22 mouse cellular contexts compared by ENCODE assay signal in the genomic region with DNA sequence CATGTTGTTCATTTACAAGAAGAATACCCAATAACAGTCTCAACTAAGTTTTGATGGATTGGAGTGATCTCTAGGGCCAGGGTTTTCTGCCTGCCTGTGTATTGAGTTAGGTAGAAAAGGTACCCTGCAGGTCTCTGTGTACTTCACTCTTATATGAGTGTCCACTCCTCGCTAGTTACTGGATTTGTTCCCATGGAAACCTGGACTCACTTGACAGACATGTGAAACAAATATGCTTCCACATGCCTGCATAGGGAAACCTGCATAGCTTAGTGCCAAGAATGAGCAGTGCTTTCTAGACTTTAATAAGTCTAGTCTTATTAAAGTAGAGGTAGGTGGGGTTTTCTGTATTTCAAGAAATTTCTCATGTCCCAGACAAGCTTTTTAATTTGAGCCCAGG. TPM values are rescaled to one million over a fixed set of nuclear protein-coding genes. Genes with fewer than 3 reads are reported as not detected.
DNase-seq lines count a peak whose midpoint lies in the region; ATAC-seq and TF ChIP-seq lines count a peak whose summit lies in the region.
"Had no signal": no experiment of that assay in that cellular context is flagged by ENCODE, and none has a peak within 500 bp of the region (broad histone marks: within the 10 kb centered on the region; RNA-seq: fewer than 3 reads in every experiment).

No protein-coding gene starts in this region.

- H3K4me3 ChIP-seq in hindbrain, postnatal 0 days (ENCODE audit: low read length), result no peak overlapping the region
- H3K4me3 ChIP-seq in hindbrain, embryonic 10.5 days, result no peak overlapping the region
- H3K4me3 ChIP-seq in midbrain, postnatal 0 days (ENCODE audit: low read depth, low read length), result no peak overlapping the region
- no peak overlapping the region for H3K4me3 ChIP-seq in midbrain, embryonic 15.5 days
- no peak overlapping the region for H3K4me3 ChIP-seq in limb, embryonic 14.5 days (replicated peaks; ENCODE audit: low read length)
- H3K4me3 ChIP-seq: embryonic facial prominence, embryonic 13.5 days; heart, embryonic 12.5 days; hindbrain, embryonic 13.5 days; limb, embryonic 12.5 days had no signal

- no peak overlapping the region for H3K27ac ChIP-seq in hindbrain, postnatal 0 days
- no peak overlapping the region for H3K27ac ChIP-seq in hindbrain, embryonic 10.5 days
- no peak overlapping the region for H3K27ac ChIP-seq in midbrain, postnatal 0 days (ENCODE audit: low read depth, low read length)
- H3K27ac ChIP-seq in midbrain, embryonic 15.5 days, result no peak overlapping the region
- no peak overlapping the region for H3K27ac ChIP-seq in limb, embryonic 14.5 days (replicated peaks; ENCODE audit: low read depth, low read length)
- H3K27ac ChIP-seq: embryonic facial prominence, embryonic 13.5 days; hindbrain, embryonic 13.5 days; limb, embryonic 12.5 days; stomach, postnatal 0 days had no signal

- H3K9me3 ChIP-seq in hindbrain, postnatal 0 days (ENCODE audit: low read length), result no peaks in the 10 kb centered on the region
- H3K9me3 ChIP-seq in hindbrain, embryonic 10.5 days, result no peaks in the 10 kb centered on the region
- H3K9me3 ChIP-seq in midbrain, postnatal 0 days (ENCODE audit: low read length), result no peaks in the 10 kb centered on the region
- no peaks in the 10 kb centered on the region for H3K9me3 ChIP-seq in midbrain, embryonic 15.5 days
- no peaks in the 10 kb centered on the region for H3K9me3 ChIP-seq in limb, embryonic 14.5 days (ENCODE audit: control insufficient read depth, low read length)
- H3K9me3 ChIP-seq: embryonic facial prominence, embryonic 13.5 days; heart, embryonic 12.5 days; hindbrain, embryonic 13.5 days; limb, embryonic 12.5 days had no signal

- no peak for TF ChIP-seq POLR2A in limb, embryonic 14.5 days (IDR thresholded peaks at IDR 0.05; ENCODE audit: borderline replicate concordance, extremely low read depth, insufficient read depth, insufficient read length)

- no peak overlapping the region for H3K4me2 ChIP-seq in hindbrain, postnatal 0 days (ENCODE audit: low read depth, low read length)
- no peak overlapping the region for H3K4me2 ChIP-seq in midbrain, postnatal 0 days (ENCODE audit: low read depth, low read length, poor library complexity, severe bottlenecking)
- H3K4me2 ChIP-seq in midbrain, embryonic 15.5 days, result no peak overlapping the region
- no peak overlapping the region for H3K4me2 ChIP-seq in limb, embryonic 14.5 days (replicated peaks; ENCODE audit: low read depth, low read length, severe bottlenecking)
- H3K4me2 ChIP-seq: embryonic facial prominence, embryonic 13.5 days; heart, embryonic 12.5 days; hindbrain, embryonic 13.5 days; limb, embryonic 12.5 days had no signal

- ATAC-seq in hindbrain, postnatal 0 days, result no peak
- no peak for ATAC-seq in midbrain, postnatal 0 days (ENCODE audit: low FRiP score)
- ATAC-seq in midbrain, embryonic 15.5 days (replicated peaks), result no peak
- peak; percentile 55; the same call in 1 of the 2 replicates for ATAC-seq in limb, embryonic 14.5 days (ENCODE audit: low FRiP score, low read depth)
- ATAC-seq in cerebellum, adult (ENCODE audit: insufficient number of reproducible peaks, low FRiP score, low TSS enrichment), result no peak
- ATAC-seq: Patski had no signal

- 8% methylated on average over 1 of the region's 1 CpGs for WGBS in hindbrain, postnatal 0 days
- 56% methylated on average over 1 of the region's 1 CpGs for WGBS in hindbrain, embryonic 10.5 days
- WGBS in midbrain, postnatal 0 days, result 10% methylated on average over 1 of the region's 1 CpGs
- 12% methylated on average over 1 of the region's 1 CpGs for whole genome bisulfite sequencing in midbrain, embryonic 15.5 days
- 18% methylated on average over 1 of the region's 1 CpGs for WGBS in limb, embryonic 14.5 days

- H3K4me1 ChIP-seq in hindbrain, postnatal 0 days (ENCODE audit: insufficient read depth, low read length), result no peaks in the 10 kb centered on the region
- peaks cover 12% of the 10 kb centered on the region for H3K4me1 ChIP-seq in hindbrain, embryonic 10.5 days (replicated peaks)
- H3K4me1 ChIP-seq in midbrain, postnatal 0 days (ENCODE audit: insufficient read depth, low read length), result no peaks in the 10 kb centered on the region
- peaks cover 9% of the 10 kb centered on the region; the same call in 1 of the 2 replicates for H3K4me1 ChIP-seq in midbrain, embryonic 15.5 days
- H3K4me1 ChIP-seq in limb, embryonic 14.5 days (ENCODE audit: control insufficient read depth, insufficient read depth, low read length), result peaks cover 4% of the 10 kb centered on the region; the same call in 1 of the 2 replicates

- no peaks in the 10 kb centered on the region for H3K27me3 ChIP-seq in hindbrain, postnatal 0 days (ENCODE audit: insufficient read depth, low read length)
- H3K27me3 ChIP-seq in hindbrain, embryonic 10.5 days (ENCODE audit: insufficient read depth, poor library complexity, severe bottlenecking), result no peaks in the 10 kb centered on the region
- H3K27me3 ChIP-seq in midbrain, postnatal 0 days (ENCODE audit: insufficient read depth, low read length), result no peaks in the 10 kb centered on the region
- H3K27me3 ChIP-seq in midbrain, embryonic 15.5 days (replicated peaks), result no peaks in the 10 kb centered on the region
- no peaks in the 10 kb centered on the region for H3K27me3 ChIP-seq in limb, embryonic 14.5 days (ENCODE audit: control insufficient read depth, insufficient read depth, low read length)
- H3K27me3 ChIP-seq: embryonic facial prominence, embryonic 13.5 days; heart, embryonic 12.5 days; hindbrain, embryonic 13.5 days; limb, embryonic 12.5 days; Patski had no signal

- no peak for TF ChIP-seq CTCF in hindbrain, postnatal 0 days (IDR thresholded peaks at IDR 0.05; ENCODE audit: low read depth)
- TF ChIP-seq CTCF in midbrain, postnatal 0 days (IDR thresholded peaks at IDR 0.05), result no peak

- no peak overlapping the region for H3K9ac ChIP-seq in hindbrain, postnatal 0 days (replicated peaks; ENCODE audit: low read length)
- H3K9ac ChIP-seq in midbrain, postnatal 0 days (replicated peaks; ENCODE audit: low read length, poor library complexity, severe bottlenecking), result no peak overlapping the region
- H3K9ac ChIP-seq in midbrain, embryonic 15.5 days, result no peak overlapping the region
- no peak overlapping the region; the same call in 1 of the 2 replicates for H3K9ac ChIP-seq in limb, embryonic 14.5 days (ENCODE audit: low read depth, low read length, severe bottlenecking)
- H3K9ac ChIP-seq: embryonic facial prominence, embryonic 13.5 days; heart, embryonic 12.5 days; hindbrain, embryonic 13.5 days; limb, embryonic 12.5 days had no signal

- DNase-seq in hindbrain, postnatal 0 days (ENCODE audit: low spot score), result peak; percentile 28
- DNase-seq in hindbrain, embryonic 10.5 days (ENCODE audit: low spot score), result no peak
- peak; percentile 9 for DNase-seq in midbrain, postnatal 0 days (ENCODE audit: low spot score)
- peak; percentile 61 for DNase-seq in limb, embryonic 14.5 days (ENCODE audit: low spot score)
- DNase-seq in lung, postnatal 36 days, result peak; percentile 46
- DNase-seq in left cerebral cortex, adult 11 months (ENCODE audit: low spot score), result no peak
- DNase-seq: adrenal gland, adult 8-10 months; cerebellum, adult 11 months; cerebellum, postnatal 25 days; heart, adult 11 months; heart, postnatal 14 days; right cerebral cortex, postnatal 4 days had no signal

- H3K36me3 ChIP-seq in hindbrain, postnatal 0 days (ENCODE audit: insufficient read depth, low read length), result no peaks in the 10 kb centered on the region
- peaks cover 27% of the 10 kb centered on the region for H3K36me3 ChIP-seq in hindbrain, embryonic 10.5 days
- H3K36me3 ChIP-seq in midbrain, postnatal 0 days (ENCODE audit: insufficient read depth, low read length), result no peaks in the 10 kb centered on the region
- no peaks in the 10 kb centered on the region for H3K36me3 ChIP-seq in midbrain, embryonic 15.5 days (replicated peaks)
- peaks cover 7% of the 10 kb centered on the region for H3K36me3 ChIP-seq in limb, embryonic 14.5 days (ENCODE audit: control insufficient read depth, insufficient read depth, low read length)

RNA-seq across cellular contexts. Expression of a gene that starts 8.2 kb away (rescaled TPM):
- 35.2 and 39.1 TPM in 2 replicates for total RNA-seq in hindbrain, postnatal 0 days (2014; rRNA removed)
- polyA plus RNA-seq in hindbrain, postnatal 0 days (2015; fragmentation: Nextera tagmentation; extraction: Ambion mirVana), result 49.9 and 53.2 TPM in 2 replicates
- 66.1 and 71.9 TPM in 2 replicates for polyA plus RNA-seq in hindbrain, embryonic 10.5 days (2016; fragmentation: Nextera tagmentation; extraction: Ambion mirVana)
- 37.1 and 44.3 TPM in 2 replicates for total RNA-seq in midbrain, postnatal 0 days (2014; rRNA removed)
- 40.2 and 41.7 TPM in 2 replicates for polyA plus RNA-seq in midbrain, postnatal 0 days (2015; fragmentation: Nextera tagmentation; extraction: Ambion mirVana)
- 62.7 and 65.0 TPM in 2 replicates for polyA plus RNA-seq in midbrain, embryonic 15.5 days (2015; fragmentation: Nextera tagmentation; extraction: Ambion mirVana)
- polyA plus RNA-seq in limb, embryonic 14.5 days (2012; rRNA removed), result 42.1 and 57.6 TPM in 2 replicates
- polyA plus RNA-seq in limb, embryonic 14.5 days (2014; fragmentation: Nextera tagmentation; extraction: Ambion mirVana), result 55.7 and 73.1 TPM in 2 replicates

RNA-seq across cellular contexts. Expression of a gene that starts 26.7 kb away (rescaled TPM):
- total RNA-seq in hindbrain, postnatal 0 days (2014; rRNA removed), result 14.9 and 18.2 TPM in 2 replicates
- 14.6 and 15.7 TPM in 2 replicates for polyA plus RNA-seq in hindbrain, postnatal 0 days (2015; fragmentation: Nextera tagmentation; extraction: Ambion mirVana)
- 15.0 and 16.1 TPM in 2 replicates for polyA plus RNA-seq in hindbrain, embryonic 10.5 days (2016; fragmentation: Nextera tagmentation; extraction: Ambion mirVana)
- total RNA-seq in midbrain, postnatal 0 days (2014; rRNA removed), result 21.3 and 22.5 TPM in 2 replicates
- 16.7 and 18.7 TPM in 2 replicates for polyA plus RNA-seq in midbrain, postnatal 0 days (2015; fragmentation: Nextera tagmentation; extraction: Ambion mirVana)
- 23.3 and 24.3 TPM in 2 replicates for polyA plus RNA-seq in midbrain, embryonic 15.5 days (2015; fragmentation: Nextera tagmentation; extraction: Ambion mirVana)
- polyA plus RNA-seq in limb, embryonic 14.5 days (2012; rRNA removed), result 13.7 and 15.0 TPM in 2 replicates
- polyA plus RNA-seq in limb, embryonic 14.5 days (2014; fragmentation: Nextera tagmentation; extraction: Ambion mirVana), result 6.3 and 7.8 TPM in 2 replicates

RNA-seq across cellular contexts. Expression of a gene that starts 33.8 kb away (rescaled TPM):
- total RNA-seq in hindbrain, postnatal 0 days (2014; rRNA removed), result 56.7 and 67.6 TPM in 2 replicates
- 36.1 and 37.4 TPM in 2 replicates for polyA plus RNA-seq in hindbrain, postnatal 0 days (2015; fragmentation: Nextera tagmentation; extraction: Ambion mirVana)
- 33.0 and 36.9 TPM in 2 replicates for polyA plus RNA-seq in hindbrain, embryonic 10.5 days (2016; fragmentation: Nextera tagmentation; extraction: Ambion mirVana)
- total RNA-seq in midbrain, postnatal 0 days (2014; rRNA removed), result 40.5 and 53.3 TPM in 2 replicates
- 33.8 and 35.2 TPM in 2 replicates for polyA plus RNA-seq in midbrain, postnatal 0 days (2015; fragmentation: Nextera tagmentation; extraction: Ambion mirVana)
- polyA plus RNA-seq in midbrain, embryonic 15.5 days (2015; fragmentation: Nextera tagmentation; extraction: Ambion mirVana), result 35.2 and 36.2 TPM in 2 replicates
- 52.4 and 58.3 TPM in 2 replicates for polyA plus RNA-seq in limb, embryonic 14.5 days (2012; rRNA removed)
- polyA plus RNA-seq in limb, embryonic 14.5 days (2014; fragmentation: Nextera tagmentation; extraction: Ambion mirVana), result 32.5 and 36.1 TPM in 2 replicates

RNA-seq across cellular contexts. Expression of a gene that starts 33.8 kb away (rescaled TPM):
- total RNA-seq in hindbrain, postnatal 0 days (2014; rRNA removed), result 60.1 and 71.3 TPM in 2 replicates
- polyA plus RNA-seq in hindbrain, postnatal 0 days (2015; fragmentation: Nextera tagmentation; extraction: Ambion mirVana), result 47.2 and 50.9 TPM in 2 replicates
- polyA plus RNA-seq in hindbrain, embryonic 10.5 days (2016; fragmentation: Nextera tagmentation; extraction: Ambion mirVana), result 71.1 and 73.6 TPM in 2 replicates
- 60.0 and 71.6 TPM in 2 replicates for total RNA-seq in midbrain, postnatal 0 days (2014; rRNA removed)
- 51.9 and 58.3 TPM in 2 replicates for polyA plus RNA-seq in midbrain, postnatal 0 days (2015; fragmentation: Nextera tagmentation; extraction: Ambion mirVana)
- polyA plus RNA-seq in midbrain, embryonic 15.5 days (2015; fragmentation: Nextera tagmentation; extraction: Ambion mirVana), result 63.4 and 64.4 TPM in 2 replicates
- polyA plus RNA-seq in limb, embryonic 14.5 days (2012; rRNA removed), result 35.5 and 40.3 TPM in 2 replicates
- 44.7 and 46.6 TPM in 2 replicates for polyA plus RNA-seq in limb, embryonic 14.5 days (2014; fragmentation: Nextera tagmentation; extraction: Ambion mirVana)

RNA-seq across cellular contexts. Expression of a gene that starts 40.1 kb away (rescaled TPM):
- total RNA-seq in hindbrain, postnatal 0 days (2014; rRNA removed), result 0.10 and 0.75 TPM in 2 replicates
- polyA plus RNA-seq in hindbrain, postnatal 0 days (2015; fragmentation: Nextera tagmentation; extraction: Ambion mirVana), result 0.10 and 0.15 TPM in 2 replicates
- polyA plus RNA-seq in hindbrain, embryonic 10.5 days (2016; fragmentation: Nextera tagmentation; extraction: Ambion mirVana), result 2.5 and 3.3 TPM in 2 replicates
- 0.77 TPM in 1 of 2 replicates, not detected in the other for total RNA-seq in midbrain, postnatal 0 days (2014; rRNA removed)
- 0.31 TPM in 1 of 2 replicates, not detected in the other for polyA plus RNA-seq in midbrain, postnatal 0 days (2015; fragmentation: Nextera tagmentation; extraction: Ambion mirVana)
- 0.37 and 0.38 TPM in 2 replicates for polyA plus RNA-seq in midbrain, embryonic 15.5 days (2015; fragmentation: Nextera tagmentation; extraction: Ambion mirVana)
- polyA plus RNA-seq in limb, embryonic 14.5 days (2012; rRNA removed), result 29.5 and 34.3 TPM in 2 replicates
- polyA plus RNA-seq in limb, embryonic 14.5 days (2014; fragmentation: Nextera tagmentation; extraction: Ambion mirVana), result 38.8 and 38.9 TPM in 2 replicates
- total RNA-seq: gastrocnemius, adult 18-20 months; megakaryocyte, adult 5-6 weeks had no signal

Comparison
In these comparisons a context has a peak if more than half of its experiments do, and no peak if none do; other contexts are left out.
1. DNase-seq: peak in hindbrain, postnatal 0 days (single experiment), midbrain, postnatal 0 days (single experiment), limb, embryonic 14.5 days (single experiment) and lung, postnatal 36 days (single experiment); none in hindbrain, embryonic 10.5 days (single experiment) and left cerebral cortex, adult 11 months (single experiment).